Mouse (Mus musculus) liver (tissue): ENCODE data around the gene Defb48.

Experiments used
- DNase-seq: peaks from one replicate; pipeline ENCODE4 v3.0.0-alpha.2; 2020; ENCODE audit warnings: mixed read lengths

Gene Defb48

GRCm38 (mm10) chr14:62984410-62984809, at the start of gene Defb48:
Defb48 (minus strand) TSS chr14:62984510.
- DNase-seq = no peak

GRCm38 (mm10) chr14:63020524-63021156, 36.3 kb upstream of the Defb48 start:
- DNase-seq = no peak

GRCm38 (mm10) chr14:63014667-63015066, 30.4 kb upstream of the Defb48 start:
- DNase-seq = no peak

GRCm38 (mm10) chr14:63013082-63013481, 28.8 kb upstream of the Defb48 start:
- no peak for DNase-seq

- no peak for DNase-seq
Measured at GRCm38 (mm10) chr14:63011471-63011870, 27.2 kb upstream of the Defb48 start, which contains the start of gene Defb43. Defb43 (plus strand) TSS chr14:63011771.

GRCm38 (mm10) chr14:63002588-63002987, 18.3 kb upstream of the Defb48 start:
- no peak for DNase-seq

- DNase-seq = no peak
Measured at GRCm38 (mm10) chr14:62998977-62999376, 14.7 kb upstream of the Defb48 start.

GRCm38 (mm10) chr14:62997777-62998176, 13.5 kb upstream of the Defb48 start, which contains the start of gene Defb47:
Defb47 (plus strand) TSS chr14:62998077.
- DNase-seq = no peak

- DNase-seq = no peak
Measured at GRCm38 (mm10) chr14:62991849-62992510, 7.7 kb upstream of the Defb48 start.

- no peak for DNase-seq
Measured at GRCm38 (mm10) chr14:62991271-62991670, 7.0 kb upstream of the Defb48 start.

GRCm38 (mm10) chr14:62979815-62980214, 4.5 kb downstream of the Defb48 start:
- no peak for DNase-seq

GRCm38 (mm10) chr14:62975046-62975445, 9.3 kb downstream of the Defb48 start:
- DNase-seq = peak; percentile 60

- no peak for DNase-seq
Measured at GRCm38 (mm10) chr14:62965811-62966520, 18.3 kb downstream of the Defb48 start.

GRCm38 (mm10) chr14:62965342-62965741, 19.0 kb downstream of the Defb48 start:
- DNase-seq = no peak

GRCm38 (mm10) chr14:62963632-62964031, 20.7 kb downstream of the Defb48 start:
- no peak for DNase-seq

GRCm38 (mm10) chr14:62956091-62956490, 28.2 kb downstream of the Defb48 start:
- DNase-seq = no peak

GRCm38 (mm10) chr14:62946794-62947193, 37.5 kb downstream of the Defb48 start:
- DNase-seq = no peak

GRCm38 (mm10) chr14:62940383-62941074, 43.8 kb downstream of the Defb48 start:
- peak; percentile 30 for DNase-seq

- peak; percentile 12 for DNase-seq
Measured at GRCm38 (mm10) chr14:62939435-62939834, 44.9 kb downstream of the Defb48 start.

GRCm38 (mm10) chr14:62937675-62938074, 46.6 kb downstream of the Defb48 start:
- no peak for DNase-seq

- DNase-seq = no peak
Measured at GRCm38 (mm10) chr14:62936631-62937380, 47.5 kb downstream of the Defb48 start.

- no peak for DNase-seq
Measured at GRCm38 (mm10) chr14:62935361-62935760, 48.9 kb downstream of the Defb48 start.
